Mouse (Mus musculus) embryonic facial prominence, embryonic 15.5 days (tissue): ENCODE data around the gene Adamts9. TPM values are rescaled to one million over a fixed set of nuclear protein-coding genes. Genes with fewer than 3 reads are reported as not detected.

Source experiments
- ATAC-seq: fragments of 200-750 bp; cut with Nextera tagmentation; 2 replicates; pipeline ENCODE4 v1.8.0; 2017; ENCODE audit warnings: low read depth, moderate TSS enrichment; ENCODE audit not compliant: insufficient number of reproducible peaks, low FRiP score, low TSS enrichment
- H3K27ac ChIP-seq: fragments of 300-500 bp; sonication (generic); replicated peaks from 2 replicates; pipeline ENCODE4 v1.5.1; 2015; ENCODE audit warnings: mild to moderate bottlenecking, inconsistent platforms
- H3K27me3 ChIP-seq: fragments of 300-500 bp; sonication (generic); 2 replicates; pipeline ENCODE4 v1.6.1; 2015; ENCODE audit warnings: inconsistent platforms
- H3K36me3 ChIP-seq: fragments of 300-500 bp; sonication (generic); 2 replicates; pipeline ENCODE4 v1.6.1; 2015; ENCODE audit warnings: mild to moderate bottlenecking, inconsistent platforms
- H3K4me1 ChIP-seq: fragments of 300-500 bp; sonication (generic); 2 replicates; pipeline ENCODE4 v1.6.1; 2015; ENCODE audit warnings: inconsistent platforms
- H3K4me2 ChIP-seq: fragments of 300-500 bp; sonication (generic); replicated peaks from 2 replicates; pipeline ENCODE4 v1.6.1; 2015; ENCODE audit warnings: mild to moderate bottlenecking, inconsistent platforms
- H3K4me3 ChIP-seq: fragments of 300-500 bp; sonication (generic); replicated peaks from 2 replicates; pipeline ENCODE4 v1.5.1; 2015; ENCODE audit warnings: mild to moderate bottlenecking, inconsistent platforms
- H3K9ac ChIP-seq: fragments of 300-500 bp; sonication (generic); 2 replicates; pipeline ENCODE4 v1.6.1; 2015; ENCODE audit warnings: inconsistent platforms
- H3K9me3 ChIP-seq: fragments of 300-500 bp; sonication (generic); replicated peaks from 2 replicates; pipeline ENCODE4 v1.6.1; 2016; ENCODE audit warnings: inconsistent platforms
- WGBS: fragments of 180-500 bp; shearing (Covaris S2); methylation state at CpG from one replicate; pipeline ENCODE4 v1.1.7; 2015; 5-methylcytosine and 5-hydroxymethylcytosine counted together
- polyA plus RNA-seq: library from polyadenylated mRNA; unstranded; fragments of >200 nt; fragmentation: Nextera tagmentation; extraction: Ambion mirVana; gene quantifications from 2 replicates; pipeline ENCODE4 v1.2.1, GENCODE M21; 2015

The Adamts9 gene
- polyA plus RNA-seq, 1 experiment from 2014 or later: 6.7 TPM

- ATAC-seq: no peak
- no peaks in the 10 kb centered on the region for H3K9me3 ChIP-seq
- no peak overlapping the region for H3K4me3 ChIP-seq
- no peaks in the 10 kb centered on the region for H3K4me1 ChIP-seq
- no peak overlapping the region for H3K27ac ChIP-seq
- no peak overlapping the region for H3K9ac ChIP-seq
- no peaks in the 10 kb centered on the region for H3K36me3 ChIP-seq
- no peak overlapping the region for H3K4me2 ChIP-seq
- 84% methylated on average over 12 of the region's 12 CpGs for WGBS
- no peaks in the 10 kb centered on the region for H3K27me3 ChIP-seq
These were observed 84.4 kb downstream of the Adamts9 start for GRCm38 (mm10) chr6:92858721-92859510.

GRCm38 (mm10) chr6:92857761-92858160, 85.5 kb downstream of the Adamts9 start:
- H3K4me2 ChIP-seq: no peak overlapping the region
- no peaks in the 10 kb centered on the region for H3K36me3 ChIP-seq
- H3K9ac ChIP-seq: no peak overlapping the region
- no peak overlapping the region for H3K4me3 ChIP-seq
- H3K27me3 ChIP-seq: no peaks in the 10 kb centered on the region
- no peaks in the 10 kb centered on the region for H3K9me3 ChIP-seq
- no peaks in the 10 kb centered on the region for H3K4me1 ChIP-seq
- H3K27ac ChIP-seq: no peak overlapping the region
- 90% methylated on average over 13 of the region's 13 CpGs for WGBS
- no peak for ATAC-seq

- Histone ChIP-seq H3K9ac (no peak overlapping the region), H3K36me3 (no peaks in the 10 kb centered on the region), H3K27ac (no peak overlapping the region), H3K27me3 (no peaks in the 10 kb centered on the region), H3K4me2 (no peak overlapping the region), H3K4me1 (no peaks in the 10 kb centered on the region), H3K4me3 (no peak overlapping the region), H3K9me3 (no peaks in the 10 kb centered on the region)
- WGBS: 90% methylated on average over 4 of the region's 4 CpGs
- ATAC-seq: no peak
These were observed 88.4 kb downstream of the Adamts9 start for GRCm38 (mm10) chr6:92854873-92855272.

GRCm38 (mm10) chr6:92850250-92850649, 93.0 kb downstream of the Adamts9 start:
- 36% methylated on average over 5 of the region's 5 CpGs for WGBS
- Histone ChIP-seq H3K27ac (no peak overlapping the region), H3K9ac (no peak overlapping the region), H3K4me1 (no peaks in the 10 kb centered on the region), H3K9me3 (no peaks in the 10 kb centered on the region), H3K36me3 (peaks cover 10% of the 10 kb centered on the region; the same call in 1 of the 2 replicates), H3K4me2 (no peak overlapping the region), H3K4me3 (no peak overlapping the region), H3K27me3 (no peaks in the 10 kb centered on the region)
- peak; percentile 63 for ATAC-seq

GRCm38 (mm10) chr6:92849208-92849607, 94.1 kb downstream of the Adamts9 start:
- H3K4me1 ChIP-seq: no peaks in the 10 kb centered on the region
- no peak overlapping the region for H3K27ac ChIP-seq
- ATAC-seq: no peak
- H3K4me2 ChIP-seq: no peak overlapping the region
- H3K4me3 ChIP-seq: no peak overlapping the region
- no peak overlapping the region for H3K9ac ChIP-seq
- peaks cover 10% of the 10 kb centered on the region; the same call in 1 of the 2 replicates for H3K36me3 ChIP-seq
- no peaks in the 10 kb centered on the region for H3K9me3 ChIP-seq
- no peaks in the 10 kb centered on the region for H3K27me3 ChIP-seq
- WGBS: 95% methylated on average over 9 of the region's 9 CpGs

- no peaks in the 10 kb centered on the region for H3K9me3 ChIP-seq
- H3K9ac ChIP-seq: no peak overlapping the region
- H3K36me3 ChIP-seq: peaks cover 10% of the 10 kb centered on the region; the same call in 1 of the 2 replicates
- no peak overlapping the region for H3K4me3 ChIP-seq
- H3K27ac ChIP-seq: no peak overlapping the region
- WGBS: 72% methylated on average over 4 of the region's 4 CpGs
- no peaks in the 10 kb centered on the region for H3K27me3 ChIP-seq
- H3K4me1 ChIP-seq: no peaks in the 10 kb centered on the region
- ATAC-seq: no peak
- H3K4me2 ChIP-seq: no peak overlapping the region
These were observed 96.7 kb downstream of the Adamts9 start for GRCm38 (mm10) chr6:92846614-92847013.

GRCm38 (mm10) chr6:92845898-92846297, 97.4 kb downstream of the Adamts9 start:
- Histone ChIP-seq H3K9me3 (no peaks in the 10 kb centered on the region), H3K36me3 (peaks cover 10% of the 10 kb centered on the region; the same call in 1 of the 2 replicates), H3K27ac (no peak overlapping the region), H3K4me2 (no peak overlapping the region), H3K4me1 (no peaks in the 10 kb centered on the region), H3K4me3 (no peak overlapping the region), H3K27me3 (no peaks in the 10 kb centered on the region), H3K9ac (no peak overlapping the region)
- WGBS: 91% methylated on average over 8 of the region's 8 CpGs
- ATAC-seq: no peak

- peaks cover 6% of the 10 kb centered on the region; the same call in 1 of the 2 replicates for H3K36me3 ChIP-seq
- H3K4me1 ChIP-seq: no peaks in the 10 kb centered on the region
- no peak overlapping the region for H3K9ac ChIP-seq
- ATAC-seq: no peak
- no peaks in the 10 kb centered on the region for H3K27me3 ChIP-seq
- no peak overlapping the region for H3K4me3 ChIP-seq
- no peak overlapping the region for H3K4me2 ChIP-seq
- H3K27ac ChIP-seq: no peak overlapping the region
- H3K9me3 ChIP-seq: no peaks in the 10 kb centered on the region
- 89% methylated on average over 2 of the region's 2 CpGs for WGBS
These were observed 99.8 kb downstream of the Adamts9 start for GRCm38 (mm10) chr6:92843474-92843873.

GRCm38 (mm10) chr6:92842000-92842399, 101.3 kb downstream of the Adamts9 start:
- Histone ChIP-seq H3K27ac (no peak overlapping the region), H3K4me2 (no peak overlapping the region), H3K27me3 (no peaks in the 10 kb centered on the region), H3K36me3 (no peaks in the 10 kb centered on the region), H3K9me3 (no peaks in the 10 kb centered on the region), H3K9ac (no peak overlapping the region), H3K4me1 (no peaks in the 10 kb centered on the region), H3K4me3 (no peak overlapping the region)
- WGBS: 24% methylated on average over 2 of the region's 2 CpGs
- no peak for ATAC-seq

GRCm38 (mm10) chr6:92831106-92831505, 112.2 kb downstream of the Adamts9 start:
- ATAC-seq: no peak

GRCm38 (mm10) chr6:92829148-92829547, 114.1 kb downstream of the Adamts9 start:
- Histone ChIP-seq H3K4me1 (0 out of 2 replicates have a peak, but pooled peaks cover 6% of the 10 kb centered on the region), H3K4me2 (no peak overlapping the region), H3K9ac (no peak overlapping the region), H3K27me3 (no peaks in the 10 kb centered on the region), H3K27ac (no peak overlapping the region), H3K36me3 (no peaks in the 10 kb centered on the region), H3K9me3 (no peaks in the 10 kb centered on the region), H3K4me3 (no peak overlapping the region)
- no peak for ATAC-seq
- whole genome bisulfite sequencing: 88% methylated on average over 2 of the region's 2 CpGs

More at GRCm38 (mm10) chr6:92831106-92831505, 112.2 kb downstream of the Adamts9 start:
- Histone ChIP-seq H3K4me1 (0 out of 2 replicates have a peak, but pooled peaks cover 6% of the 10 kb centered on the region), H3K9me3 (no peaks in the 10 kb centered on the region), H3K27ac (no peak overlapping the region), H3K9ac (no peak overlapping the region), H3K4me3 (no peak overlapping the region), H3K36me3 (no peaks in the 10 kb centered on the region), H3K4me2 (no peak overlapping the region), H3K27me3 (no peaks in the 10 kb centered on the region)
- 84% methylated on average over 2 of the region's 2 CpGs for WGBS

GRCm38 (mm10) chr6:92827360-92827759, 115.9 kb downstream of the Adamts9 start:
- H3K27me3 ChIP-seq: no peaks in the 10 kb centered on the region
- no peaks in the 10 kb centered on the region for H3K36me3 ChIP-seq
- H3K27ac ChIP-seq: no peak overlapping the region
- no peaks in the 10 kb centered on the region for H3K9me3 ChIP-seq
- no peak overlapping the region for H3K9ac ChIP-seq
- ATAC-seq: no peak
- H3K4me2 ChIP-seq: no peak overlapping the region
- 29% methylated on average over 5 of the region's 5 CpGs for WGBS
- 0 out of 2 replicates have a peak, but pooled peaks cover 6% of the 10 kb centered on the region for H3K4me1 ChIP-seq
- no peak overlapping the region for H3K4me3 ChIP-seq
